Mouse (Mus musculus): ENCODE measurements around the gene Gbp9.
A peak's percentile ranks its signal among the peaks of the same experiment; 100 is the strongest.
"Not testable (repeated sequence)": the region's sequence is repeated elsewhere in the genome, so short reads cannot be mapped to it uniquely, and the experiment has no call there.

Gbp9 gene

GRCm38 (mm10) chr5:105060224-105060623 is 79.1 kb downstream of the Gbp9 start:
- DNase-seq (ENCODE audit: low spot score in 2 of 2): no peak

GRCm38 (mm10) chr5:105055279-105055678 is 84.1 kb downstream of the Gbp9 start:
- no peak for DNase-seq (ENCODE audit: low spot score in 2 of 2)

- not testable (repeated sequence) for DNase-seq (ENCODE audit: low spot score in 2 of 2)
These were observed 85.7 kb downstream of the Gbp9 start for GRCm38 (mm10) chr5:105053471-105054169.

GRCm38 (mm10) chr5:105032362-105032761 is 107.0 kb downstream of the Gbp9 start:
- peak in 1 of 2 experiments; percentile 66 for DNase-seq (ENCODE audit: low spot score in 2 of 2)
